In genomic region chr5:100643991-100644535, GRCm38 (mm10) we compare ENCODE assay signal across 8 mouse cellular contexts. TPM values are rescaled to one million over a fixed set of nuclear protein-coding genes. Genes with fewer than 3 reads are reported as not detected.
DNase-seq lines count a peak whose midpoint lies in the region; ATAC-seq and TF ChIP-seq lines count a peak whose summit lies in the region.

No protein-coding gene starts in this region.

- H3K9me3 ChIP-seq in heart, embryonic 14.5 days (ENCODE audit: control insufficient read depth, low read length), result no peaks in the 10 kb centered on the region
- no peaks in the 10 kb centered on the region for H3K9me3 ChIP-seq in liver, postnatal 0 days (ENCODE audit: low read length)

- no peak for DNase-seq in testis, postnatal 10 days (ENCODE audit: low spot score)
- DNase-seq in liver, postnatal 0 days, result peak; percentile 70
- DNase-seq in splenic B cell, adult 2 months (ENCODE audit: low read depth, low spot score), result peak; percentile 58
- no peak for DNase-seq in left cerebral cortex, postnatal 36 days (ENCODE audit: low spot score in 2 of 2)
- no peak for DNase-seq in cerebellum, postnatal 25 days
- DNase-seq in right cerebral cortex, postnatal 14 days, result no peak

- TF ChIP-seq EP300 in liver, postnatal 0 days (IDR thresholded peaks at IDR 0.05; ENCODE audit: low read depth), result peak; percentile 93

- WGBS in heart, embryonic 14.5 days, result 7% methylated on average over 7 of the region's 7 CpGs
- WGBS in liver, postnatal 0 days (ENCODE audit: insufficient replicate concordance), result 8% methylated on average over 7 of the region's 7 CpGs

- no peak for ATAC-seq in heart, embryonic 14.5 days (ENCODE audit: insufficient number of reproducible peaks, insufficient read depth, low FRiP score, low read depth)
- peak; percentile 95 for ATAC-seq in liver, postnatal 0 days

- peak overlapping the region; percentile 37 for H3K4me2 ChIP-seq in heart, embryonic 14.5 days (ENCODE audit: low read length)
- peak overlapping the region; percentile 62 for H3K4me2 ChIP-seq in liver, postnatal 0 days (ENCODE audit: low read depth, low read length)

- no peak overlapping the region for H3K4me3 ChIP-seq in testis, adult 2 months (ENCODE audit: control insufficient read depth, low read depth, low read length)
- H3K4me3 ChIP-seq in heart, embryonic 14.5 days (ENCODE audit: control insufficient read depth in 1 of 2, insufficient read depth in 1 of 2, low read depth in 1 of 2, low read length in 2 of 2), result no peak overlapping the region
- peak overlapping the region; percentile 3; the same call in 1 of the 2 replicates for H3K4me3 ChIP-seq in liver, postnatal 0 days (ENCODE audit: low read depth, low read length)

- no peaks in the 10 kb centered on the region for H3K36me3 ChIP-seq in testis, adult 2 months (ENCODE audit: control insufficient read depth, insufficient read depth, low read length)
- H3K36me3 ChIP-seq in heart, embryonic 14.5 days (ENCODE audit: control insufficient read depth, insufficient read depth, low read length), result no peaks in the 10 kb centered on the region
- no peaks in the 10 kb centered on the region for H3K36me3 ChIP-seq in liver, postnatal 0 days (replicated peaks; ENCODE audit: insufficient read depth, low read length)
- no peaks in the 10 kb centered on the region for H3K36me3 ChIP-seq in splenic B cell, adult 2 months (ENCODE audit: control insufficient read depth, insufficient read depth, low read length, poor library complexity, severe bottlenecking)

- no peak for TF ChIP-seq POLR2A in testis, adult 2 months (IDR thresholded peaks at IDR 0.05; ENCODE audit: control insufficient read depth, low read depth, low read length)

- H3K27me3 ChIP-seq in testis, adult 2 months (ENCODE audit: control insufficient read depth, insufficient read depth, low read length), result no peaks in the 10 kb centered on the region
- no peaks in the 10 kb centered on the region for H3K27me3 ChIP-seq in heart, embryonic 14.5 days (ENCODE audit: control insufficient read depth, insufficient read depth, low read length)
- no peaks in the 10 kb centered on the region for H3K27me3 ChIP-seq in liver, postnatal 0 days (ENCODE audit: insufficient read depth, low read length)
- H3K27me3 ChIP-seq in splenic B cell, adult 2 months (ENCODE audit: control insufficient read depth, insufficient read depth, low read length, poor library complexity, severe bottlenecking), result no peaks in the 10 kb centered on the region

- intact Hi-C loops in left cerebral cortex, postnatal 36 days (cut with DNase I), result no loop called here

- no peak for TF ChIP-seq CTCF in testis, adult 2 months (IDR thresholded peaks at IDR 0.05; ENCODE audit: control insufficient read depth, insufficient read depth, insufficient replicate concordance, low read depth, low read length)
- TF ChIP-seq CTCF in liver, postnatal 0 days (IDR thresholded peaks at IDR 0.05; ENCODE audit: low read depth), result no peak

- peak overlapping the region; percentile 27; the same call in 1 of the 2 replicates for H3K27ac ChIP-seq in testis, adult 2 months (ENCODE audit: control insufficient read depth, insufficient read depth, low read depth, low read length)
- H3K27ac ChIP-seq in heart, embryonic 14.5 days (replicated peaks in 1 of 2; ENCODE audit: control insufficient read depth in 1 of 2, insufficient read depth in 1 of 2, low read depth in 2 of 2, low read length in 2 of 2), result no peak overlapping the region
- H3K27ac ChIP-seq in liver, postnatal 0 days (ENCODE audit: low read depth), result peak overlapping the region; percentile 89

- no peaks in the 10 kb centered on the region for H3K4me1 ChIP-seq in testis, adult 2 months (ENCODE audit: control insufficient read depth, insufficient read depth, low read length)
- peaks cover 22 to 29% of the 10 kb centered on the region in 2 experiments for H3K4me1 ChIP-seq in heart, embryonic 14.5 days (ENCODE audit: control insufficient read depth in 2 of 2, insufficient read depth in 2 of 2, low read length in 2 of 2)
- peaks cover 62% of the 10 kb centered on the region for H3K4me1 ChIP-seq in liver, postnatal 0 days (ENCODE audit: insufficient read depth)

- H3K9ac ChIP-seq in heart, embryonic 14.5 days (ENCODE audit: low read length), result no peak overlapping the region
- H3K9ac ChIP-seq in liver, postnatal 0 days (replicated peaks), result peak overlapping the region; percentile 50; the same call in 1 of the 2 replicates

RNA-seq across cellular contexts. Expression of gene Coq2, which starts 30.9 kb away (rescaled TPM):
- 19.5 and 21.4 TPM in 2 replicates for polyA plus RNA-seq in testis, adult 2 months (2012; rRNA removed)
- 83.6 and 86.4 TPM in 2 replicates for polyA plus RNA-seq in heart, embryonic 14.5 days (2014; fragmentation: Nextera tagmentation; extraction: Ambion mirVana)
- polyA plus RNA-seq in liver, postnatal 0 days (2015; fragmentation: Nextera tagmentation; extraction: Ambion mirVana), result 25.8 and 28.0 TPM in 2 replicates
- total RNA-seq in left cerebral cortex, postnatal 36 days (2021), result 10 to 100 TPM; 74.9 to 76.2 TPM

Comparison
In these comparisons a context has a peak if more than half of its experiments do, and no peak if none do; other contexts are left out.
1. H3K27ac ChIP-seq: peak in testis, adult 2 months (single experiment) and liver, postnatal 0 days (single experiment); none in heart, embryonic 14.5 days (0 of 2).
2. DNase-seq: peak in liver, postnatal 0 days (single experiment) and splenic B cell, adult 2 months (single experiment); none in testis, postnatal 10 days (single experiment), left cerebral cortex, postnatal 36 days (0 of 2), cerebellum, postnatal 25 days (0 of 2) and right cerebral cortex, postnatal 14 days (single experiment).